Mouse (Mus musculus) bone marrow macrophage, adult 2 months (primary cell): ENCODE results near the gene Setd7. TPM values are rescaled to one million over a fixed set of nuclear protein-coding genes. Genes with fewer than 3 reads are reported as not detected.

ENCODE experiments used
- H3K27ac ChIP-seq: 2 replicates; pipeline ENCODE4 v1.5.1; 2012; ENCODE audit warnings: low read depth, low read length; ENCODE audit not compliant: insufficient read depth
- H3K4me1 ChIP-seq: 2 replicates; pipeline ENCODE4 v1.6.1; 2012; ENCODE audit warnings: low read length; ENCODE audit not compliant: control insufficient read depth, insufficient read depth
- H3K4me3 ChIP-seq: 2 replicates; pipeline ENCODE4 v1.5.1; 2012; ENCODE audit warnings: mild to moderate bottlenecking, low read length, moderate library complexity; ENCODE audit not compliant: insufficient read depth
- CTCF ChIP-seq: IDR thresholded peaks from 2 replicates; pipeline ENCODE4 v1.5.1; 2012; ENCODE audit warnings: low read depth, mild to moderate bottlenecking, low read length, moderate library complexity
- POLR2A ChIP-seq: IDR thresholded peaks from 2 replicates; pipeline ENCODE4 v1.6.1; 2012; ENCODE audit warnings: mild to moderate bottlenecking, low read depth, low read length, borderline replicate concordance
- polyA plus RNA-seq: library from polyadenylated mRNA; stranded (reverse); fragments of >200 nt; gene quantifications from 2 replicates; pipeline ENCODE4 v1.2.4, GENCODE M21; 2012; ENCODE audit not compliant: missing spikeins, insufficient read depth, insufficient read length

Setd7 gene
- polyA plus RNA-seq, 1 experiment: 28.6 TPM

DNA sequence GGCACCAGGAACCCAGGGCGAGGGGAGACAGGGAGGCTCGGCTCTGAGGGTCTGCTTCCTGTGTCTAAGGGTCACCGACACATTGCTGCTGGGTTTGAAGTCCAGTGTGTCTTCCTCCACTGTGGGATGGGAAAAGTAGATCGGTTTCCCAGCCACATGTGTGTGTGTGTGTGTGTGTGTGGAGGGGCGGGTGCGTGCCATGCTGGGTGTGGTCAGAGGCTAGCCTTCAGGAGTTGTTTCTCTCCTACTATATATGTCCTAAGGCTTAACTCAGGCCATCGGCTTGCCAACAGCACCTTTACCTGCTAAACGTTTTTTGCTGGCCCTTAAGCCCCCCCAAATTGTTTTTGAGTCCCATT, 41.9 kb downstream of the Setd7 start:
- Histone ChIP-seq H3K27ac (peak overlapping the region; percentile 86), H3K4me1 (peaks cover 30% of the 10 kb centered on the region), H3K4me3 (peak overlapping the region; percentile 42)
- TF ChIP-seq CTCF (no peak), POLR2A (no peak)

DNA sequence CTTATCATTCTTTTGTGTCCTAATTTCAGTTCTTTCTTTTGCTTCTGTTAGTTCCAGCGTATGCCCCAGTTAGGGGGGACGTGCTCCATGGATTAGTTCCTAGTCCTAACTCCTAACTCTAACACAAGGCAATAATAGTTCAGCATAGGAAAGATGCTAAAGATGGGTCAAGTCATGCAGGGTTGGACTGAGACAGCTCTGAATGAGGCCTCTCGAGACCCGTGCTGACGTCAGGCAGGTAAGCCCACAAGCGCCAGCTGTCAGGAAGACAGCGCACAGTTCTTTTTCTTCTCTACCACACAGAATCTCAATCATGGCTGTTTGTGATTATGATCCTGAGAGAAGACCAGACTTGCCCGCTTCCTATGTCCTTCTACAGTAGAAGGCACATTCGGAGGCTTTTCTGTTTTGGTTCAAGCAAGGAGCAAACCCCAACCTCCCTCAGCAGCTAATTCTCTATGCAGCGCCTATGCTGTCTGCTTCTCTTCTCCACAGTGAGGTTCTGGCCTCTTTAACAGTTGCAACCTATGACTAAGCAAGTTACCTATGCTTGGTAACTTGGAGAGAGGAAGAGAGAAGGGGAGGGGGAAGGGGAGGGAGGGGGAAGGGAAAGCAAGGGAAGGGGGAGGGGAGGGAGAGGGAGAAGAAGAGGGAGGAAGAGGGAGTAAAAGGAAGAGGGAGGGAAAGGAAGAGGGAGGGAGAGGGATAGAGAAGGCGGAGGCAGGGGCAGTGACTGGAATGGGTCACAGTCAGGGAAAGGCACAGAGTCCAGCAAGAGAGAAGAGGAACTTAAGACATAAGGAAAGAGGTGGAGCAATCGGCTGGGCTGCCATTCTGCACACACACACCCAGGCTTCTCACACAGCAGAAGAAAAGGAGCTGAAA, 42.6 kb downstream of the Setd7 start:
- peaks cover 30% of the 10 kb centered on the region for H3K4me1 ChIP-seq
- no peak for TF ChIP-seq POLR2A
- no peak for TF ChIP-seq CTCF
- H3K27ac ChIP-seq: peak overlapping the region; percentile 86
- H3K4me3 ChIP-seq: peak overlapping the region; percentile 42

DNA sequence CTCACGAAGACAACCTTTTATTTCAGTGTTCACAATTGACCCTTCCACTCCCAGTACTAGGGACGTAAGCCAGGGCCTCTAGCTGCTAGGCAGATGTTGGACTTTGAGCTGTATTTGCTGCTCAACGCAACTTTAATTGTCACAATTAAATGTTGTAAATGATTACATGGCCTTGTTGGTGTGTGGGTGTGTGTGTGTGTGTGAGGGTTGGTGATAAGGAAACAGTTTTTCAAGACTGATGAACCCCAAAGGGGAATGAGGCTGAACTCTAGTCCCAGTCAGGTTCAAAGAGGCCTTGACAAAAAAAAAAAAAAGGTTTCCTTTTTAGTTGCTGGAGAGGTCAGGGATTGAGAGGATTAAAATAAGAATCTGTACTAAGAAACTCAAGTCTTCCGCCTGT, 43.2 kb downstream of the Setd7 start:
- peaks cover 30% of the 10 kb centered on the region for H3K4me1 ChIP-seq
- H3K27ac ChIP-seq: no peak overlapping the region
- no peak for TF ChIP-seq POLR2A
- TF ChIP-seq CTCF: no peak
- H3K4me3 ChIP-seq: no peak overlapping the region

DNA sequence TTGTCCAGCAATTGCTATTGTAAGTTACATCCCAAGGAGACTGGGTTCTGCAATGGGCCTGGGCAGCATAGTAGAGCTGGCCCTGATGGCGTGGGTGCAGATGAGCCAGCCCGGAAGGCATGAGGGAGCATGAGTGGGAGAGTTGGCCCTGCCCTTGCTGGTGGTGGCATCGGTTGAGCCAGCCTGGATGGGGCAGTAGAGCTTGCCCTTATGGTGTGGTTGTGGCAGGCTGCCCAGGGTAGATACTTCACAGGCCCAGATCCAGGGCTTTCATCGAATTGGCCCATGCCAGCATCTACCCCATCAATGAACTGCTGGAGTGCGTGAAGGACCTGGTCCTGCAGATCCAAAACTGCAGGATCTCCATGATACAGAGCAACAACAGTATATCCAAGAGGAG, 48.7 kb downstream of the Setd7 start:
- Histone ChIP-seq H3K4me1 (no peaks in the 10 kb centered on the region), H3K4me3 (no peak overlapping the region), H3K27ac (no peak overlapping the region)
- no peak for TF ChIP-seq POLR2A
- no peak for TF ChIP-seq CTCF

DNA sequence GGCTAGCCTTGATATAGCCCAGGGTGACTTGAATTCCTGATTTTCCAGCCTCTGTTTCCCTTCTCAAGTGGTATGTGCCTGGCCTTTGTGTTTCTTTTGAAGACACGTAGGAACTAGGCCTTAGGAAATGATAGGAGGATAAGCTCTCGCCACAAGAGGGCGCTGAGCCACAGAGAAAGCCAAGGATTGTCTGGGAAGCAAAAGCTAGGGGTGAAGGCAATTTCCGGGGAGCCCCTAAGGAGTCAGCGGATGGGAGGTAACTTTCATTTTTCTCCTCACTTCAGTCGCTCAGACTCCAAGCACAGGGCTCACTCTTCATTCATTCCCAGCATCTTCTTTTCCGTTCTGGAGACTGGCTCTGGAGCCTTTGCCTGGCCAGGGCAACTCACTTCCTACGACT, 49.8 kb downstream of the Setd7 start:
- Histone ChIP-seq H3K4me3 (peak overlapping the region; percentile 44), H3K4me1 (no peaks in the 10 kb centered on the region), H3K27ac (no peak overlapping the region)
- TF ChIP-seq POLR2A: no peak
- TF ChIP-seq CTCF: peak; percentile 73

DNA sequence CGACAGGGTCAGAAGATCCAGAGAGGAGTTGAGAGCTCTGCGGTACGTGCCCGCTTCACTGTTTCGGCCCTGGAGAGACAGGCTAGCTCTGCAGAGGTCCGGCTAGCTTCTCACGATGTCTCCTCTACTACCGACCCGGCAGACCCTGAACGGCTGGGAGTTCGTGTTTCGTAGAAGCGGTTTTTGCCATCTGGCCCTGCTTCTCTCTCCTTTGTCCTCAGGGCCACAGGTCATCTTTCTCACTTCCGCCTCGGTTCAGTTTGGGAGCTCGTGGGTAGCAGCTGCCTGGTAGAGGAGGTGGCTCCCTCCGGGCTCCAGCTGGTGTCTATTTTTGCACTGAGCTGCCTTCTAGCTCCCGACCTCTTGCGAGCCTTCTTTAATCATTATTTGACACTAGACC, 55.2 kb downstream of the Setd7 start:
- H3K27ac ChIP-seq: no peak overlapping the region

DNA sequence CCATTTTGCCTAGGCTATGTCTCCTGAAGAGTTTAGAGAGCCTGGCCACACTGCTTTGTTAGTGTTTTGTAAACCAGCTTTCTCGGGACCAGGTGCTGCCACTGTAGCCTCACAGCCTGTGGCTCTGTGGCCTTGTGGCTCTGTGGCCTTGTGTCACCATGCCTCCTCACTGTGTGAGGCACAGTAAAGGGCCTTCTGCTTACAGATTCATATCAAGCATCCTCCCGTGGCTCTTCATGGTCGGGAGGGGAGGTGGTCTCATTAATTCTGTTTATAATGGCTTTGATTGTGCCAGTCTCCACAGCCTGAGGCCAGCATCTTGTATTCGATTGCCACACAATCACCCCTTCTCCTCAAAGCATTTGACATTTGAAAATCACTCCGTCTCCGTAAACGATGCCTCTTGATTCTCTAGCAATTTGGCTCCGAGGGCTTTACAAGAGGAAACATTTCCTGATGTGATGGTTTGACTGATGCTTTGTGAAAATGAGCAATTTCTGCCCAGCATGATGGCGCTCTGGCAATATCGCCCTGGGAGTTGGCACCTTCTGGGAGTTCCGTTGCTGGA, 56.2 kb downstream of the Setd7 start:
- Histone ChIP-seq H3K4me3 (no peak overlapping the region), H3K4me1 (no peaks in the 10 kb centered on the region), H3K27ac (no peak overlapping the region)
- no peak for TF ChIP-seq CTCF
- no peak for TF ChIP-seq POLR2A

More for the DNA sequence above, 55.2 kb downstream of the Setd7 start:
- H3K4me3 ChIP-seq: no peak overlapping the region
- H3K4me1 ChIP-seq: no peaks in the 10 kb centered on the region
- TF ChIP-seq CTCF (no peak), POLR2A (no peak)

DNA sequence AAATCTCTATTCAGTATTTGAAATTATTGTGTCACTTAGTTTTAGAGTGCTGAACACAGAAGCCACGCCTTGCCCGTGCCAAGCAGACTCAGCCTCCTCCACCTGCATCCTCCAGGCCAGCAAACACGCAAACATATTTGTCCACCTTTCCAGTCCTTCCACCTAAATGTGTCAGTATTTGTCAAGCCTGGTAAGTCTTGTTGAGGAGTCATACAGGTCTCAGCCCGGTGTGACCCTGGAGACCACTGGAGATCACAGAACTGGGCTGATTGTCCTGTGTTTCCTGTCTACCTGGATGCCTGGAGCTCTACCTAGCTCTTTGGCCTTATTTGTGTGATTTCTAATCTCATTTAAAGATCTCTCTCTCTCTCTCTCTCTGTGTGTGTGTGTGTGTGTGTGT, 60.8 kb downstream of the Setd7 start:
- Histone ChIP-seq H3K4me3 (no peak overlapping the region), H3K27ac (no peak overlapping the region), H3K4me1 (no peaks in the 10 kb centered on the region)
- TF ChIP-seq POLR2A: no peak

DNA sequence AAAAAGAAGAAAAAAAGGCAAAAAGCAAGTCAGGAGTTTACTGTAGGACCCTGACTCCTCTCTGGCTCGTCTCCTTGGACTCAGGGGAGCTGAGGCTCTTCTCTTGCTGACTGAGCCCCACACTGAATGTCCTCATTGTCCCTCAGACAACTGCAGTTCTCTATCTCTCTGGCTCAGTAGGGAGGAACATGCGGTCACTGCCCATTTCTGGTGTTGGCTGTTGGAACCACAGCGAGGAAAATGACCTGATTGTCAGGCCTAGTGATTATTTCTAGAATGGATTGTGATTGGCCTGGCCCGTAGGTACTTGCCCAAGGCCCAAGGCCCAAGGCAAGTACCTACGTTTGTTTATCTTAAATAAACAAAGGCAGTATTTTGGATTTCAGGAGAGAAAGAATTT, 62.0 kb downstream of the Setd7 start:
- H3K4me3 ChIP-seq: no peak overlapping the region
- TF ChIP-seq CTCF (no peak), POLR2A (no peak)
- H3K4me1 ChIP-seq: no peaks in the 10 kb centered on the region
- no peak overlapping the region for H3K27ac ChIP-seq

DNA sequence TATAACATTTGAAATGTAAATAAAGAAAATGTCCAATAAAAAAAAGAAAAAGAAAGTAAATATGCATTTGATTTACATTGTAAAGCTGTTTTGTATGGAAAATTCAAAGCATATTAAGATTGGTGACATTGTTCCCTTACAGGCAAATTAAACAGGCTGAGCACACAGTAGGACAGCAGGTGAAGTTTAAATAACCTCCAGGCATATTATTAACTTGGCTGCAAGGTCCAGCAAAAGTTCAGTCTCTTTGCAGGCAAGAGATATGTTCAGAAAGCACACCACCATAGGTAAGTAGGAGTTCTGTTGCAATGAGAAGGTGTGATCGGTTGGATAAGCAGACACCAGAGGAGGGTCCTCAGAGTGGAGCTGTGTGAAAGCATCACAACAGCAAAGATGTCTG, 62.7 kb downstream of the Setd7 start:
- Histone ChIP-seq H3K27ac (no peak overlapping the region), H3K4me1 (no peaks in the 10 kb centered on the region), H3K4me3 (no peak overlapping the region)
- TF ChIP-seq POLR2A (no peak), CTCF (no peak)
